18 mouse cellular contexts compared by ENCODE assay signal in genomic region chr19:53145075-53145474, GRCm38 (mm10). TPM values are rescaled to one million over a fixed set of nuclear protein-coding genes. Genes with fewer than 3 reads are reported as not detected.
DNase-seq lines count a peak whose midpoint lies in the region; ATAC-seq and TF ChIP-seq lines count a peak whose summit lies in the region.
"Had no signal": no experiment of that assay in that cellular context is flagged by ENCODE, and none has a peak within 500 bp of the region (broad histone marks: within the 10 kb centered on the region; RNA-seq: fewer than 3 reads in every experiment).

No protein-coding gene starts in this region.

- no peaks in the 10 kb centered on the region for H3K9me3 ChIP-seq in hindbrain, postnatal 0 days (ENCODE audit: low read length)
- 0 out of 2 replicates have a peak, but pooled peaks cover 3% of the 10 kb centered on the region for H3K9me3 ChIP-seq in hindbrain, embryonic 10.5 days
- H3K9me3 ChIP-seq in lung, embryonic 15.5 days: no peaks in the 10 kb centered on the region
- no peaks in the 10 kb centered on the region for H3K9me3 ChIP-seq in stomach, embryonic 15.5 days
- H3K9me3 ChIP-seq: hindbrain, embryonic 12.5 days; limb, embryonic 15.5 days had no signal

- peak overlapping the region; percentile 91; the same call in 1 of the 2 replicates for H3K4me2 ChIP-seq in hindbrain, postnatal 0 days (ENCODE audit: low read depth, low read length)
- peak overlapping the region; percentile 63; the same call in 1 of the 2 replicates for H3K4me2 ChIP-seq in lung, embryonic 15.5 days
- H3K4me2 ChIP-seq in stomach, embryonic 15.5 days: peak overlapping the region; percentile 13; the same call in 1 of the 2 replicates

- TF ChIP-seq CTCF in gastrocnemius, adult 2 months (IDR thresholded peaks at IDR 0.05): no peak
- TF ChIP-seq CTCF in hindbrain, postnatal 0 days (IDR thresholded peaks at IDR 0.05; ENCODE audit: low read depth): no peak

- no peak overlapping the region for H3K9ac ChIP-seq in hindbrain, postnatal 0 days (replicated peaks; ENCODE audit: low read length)
- H3K9ac ChIP-seq in lung, embryonic 15.5 days: no peak overlapping the region
- no peak overlapping the region for H3K9ac ChIP-seq in stomach, embryonic 15.5 days
- H3K9ac ChIP-seq: forebrain, postnatal 0 days; hindbrain, embryonic 12.5 days; limb, embryonic 15.5 days had no signal

- H3K4me3 ChIP-seq in gastrocnemius, adult 2 months: peak overlapping the region; percentile 20
- no peak overlapping the region for H3K4me3 ChIP-seq in hindbrain, postnatal 0 days (ENCODE audit: low read length)
- H3K4me3 ChIP-seq in hindbrain, embryonic 10.5 days: no peak overlapping the region
- H3K4me3 ChIP-seq in lung, embryonic 15.5 days: no peak overlapping the region
- no peak overlapping the region for H3K4me3 ChIP-seq in stomach, embryonic 15.5 days (replicated peaks)
- H3K4me3 ChIP-seq: hindbrain, embryonic 12.5 days had no signal

- WGBS in hindbrain, postnatal 0 days: 17% methylated on average over 2 of the region's 2 CpGs
- whole genome bisulfite sequencing in hindbrain, embryonic 10.5 days: 69% methylated on average over 2 of the region's 2 CpGs
- WGBS in lung, embryonic 15.5 days: 4% methylated on average over 2 of the region's 2 CpGs
- WGBS in stomach, embryonic 15.5 days: 7% methylated on average over 2 of the region's 2 CpGs

- no peak overlapping the region for H3K27ac ChIP-seq in gastrocnemius, adult 2 months
- no peak overlapping the region for H3K27ac ChIP-seq in hindbrain, postnatal 0 days
- H3K27ac ChIP-seq in hindbrain, embryonic 10.5 days: no peak overlapping the region
- no peak overlapping the region for H3K27ac ChIP-seq in lung, embryonic 15.5 days
- no peak overlapping the region for H3K27ac ChIP-seq in stomach, embryonic 15.5 days
- H3K27ac ChIP-seq: hindbrain, embryonic 12.5 days; limb, embryonic 15.5 days had no signal

- no peaks in the 10 kb centered on the region for H3K27me3 ChIP-seq in hindbrain, postnatal 0 days (ENCODE audit: insufficient read depth, low read length)
- H3K27me3 ChIP-seq in hindbrain, embryonic 10.5 days (ENCODE audit: insufficient read depth, poor library complexity, severe bottlenecking): peaks cover 16% of the 10 kb centered on the region
- H3K27me3 ChIP-seq in lung, embryonic 15.5 days: no peaks in the 10 kb centered on the region
- H3K27me3 ChIP-seq in stomach, embryonic 15.5 days (replicated peaks): no peaks in the 10 kb centered on the region
- H3K27me3 ChIP-seq: limb, embryonic 15.5 days had no signal

- intact Hi-C loops in gastrocnemius, adult 2 months (cut with DNase I): no loop called here
- intact Hi-C loops in gastrocnemius, postnatal 36 days (cut with DNase I): no loop called here
- intact Hi-C loops in left cerebral cortex, postnatal 4 days (cut with DNase I): no loop called here

- H3K36me3 ChIP-seq in hindbrain, postnatal 0 days (ENCODE audit: insufficient read depth, low read length): no peaks in the 10 kb centered on the region
- H3K36me3 ChIP-seq in hindbrain, embryonic 10.5 days: no peaks in the 10 kb centered on the region
- no peaks in the 10 kb centered on the region for H3K36me3 ChIP-seq in lung, embryonic 15.5 days
- no peaks in the 10 kb centered on the region for H3K36me3 ChIP-seq in stomach, embryonic 15.5 days
- H3K36me3 ChIP-seq: hindbrain, embryonic 12.5 days; limb, embryonic 15.5 days had no signal

- peaks cover 12% of the 10 kb centered on the region; the same call in 1 of the 2 replicates for H3K4me1 ChIP-seq in hindbrain, postnatal 0 days (ENCODE audit: insufficient read depth, low read length)
- peaks cover 47% of the 10 kb centered on the region for H3K4me1 ChIP-seq in hindbrain, embryonic 10.5 days (replicated peaks)
- peaks cover 39% of the 10 kb centered on the region for H3K4me1 ChIP-seq in lung, embryonic 15.5 days
- H3K4me1 ChIP-seq in stomach, embryonic 15.5 days: peaks cover 19% of the 10 kb centered on the region; the same call in 1 of the 2 replicates

- no peak for DNase-seq in gastrocnemius, adult 2 months
- DNase-seq in gastrocnemius, postnatal 36 days: no peak
- no peak for DNase-seq in hindbrain, postnatal 0 days (ENCODE audit: low spot score)
- DNase-seq in hindbrain, embryonic 10.5 days (ENCODE audit: low spot score): no peak
- no peak for DNase-seq in lung, postnatal 14 days
- no peak for DNase-seq in left cerebral cortex, postnatal 4 days
- DNase-seq: adrenal gland, adult 2 months; cerebellum, adult 8-10 months; forebrain, postnatal 0 days; gastrocnemius, postnatal 10 days; kidney, postnatal 25 days; lung, postnatal 36 days; midbrain, embryonic 14.5 days; thymus, postnatal 4 days had no signal

- ATAC-seq in hindbrain, postnatal 0 days: no peak
- no peak for ATAC-seq in lung, embryonic 15.5 days (ENCODE audit: borderline replicate concordance, extremely low read depth, low FRiP score, low TSS enrichment)
- no peak for ATAC-seq in stomach, embryonic 15.5 days (ENCODE audit: insufficient read depth, low FRiP score, low read depth)
- ATAC-seq: forebrain, postnatal 0 days had no signal

RNA-seq across cellular contexts. Expression of gene Add3, which starts 4.8 kb away (rescaled TPM):
- 10 to 100 TPM; 17.0 to 29.5 TPM for total RNA-seq in gastrocnemius, adult 2 months (2021)
- total RNA-seq in gastrocnemius, postnatal 36 days (2021): 10 to 100 TPM; 20.0 to 20.7 TPM
- total RNA-seq in hindbrain, postnatal 0 days (2014; rRNA removed): 49.7 and 56.7 TPM in 2 replicates
- 65.2 and 68.8 TPM in 2 replicates for polyA plus RNA-seq in hindbrain, postnatal 0 days (2015; fragmentation: Nextera tagmentation; extraction: Ambion mirVana)
- 45.9 and 56.5 TPM in 2 replicates for polyA plus RNA-seq in hindbrain, embryonic 10.5 days (2016; fragmentation: Nextera tagmentation; extraction: Ambion mirVana)
- 106 and 109 TPM in 2 replicates for polyA plus RNA-seq in lung, embryonic 15.5 days (2015; fragmentation: Nextera tagmentation; extraction: Ambion mirVana)
- polyA plus RNA-seq in stomach, embryonic 15.5 days (2015; fragmentation: Nextera tagmentation; extraction: Ambion mirVana): 89.0 and 96.1 TPM in 2 replicates
- 10 to 100 TPM; 93.4 to 93.5 TPM for total RNA-seq in left cerebral cortex, postnatal 4 days (2021)

Comparison
In these comparisons a context has a peak if more than half of its experiments do, and no peak if none do; other contexts are left out.
1. H3K4me2 ChIP-seq: peak in every context shown above with its lines; median percentile 91 in hindbrain, postnatal 0 days; 63 in lung, embryonic 15.5 days; 13 in stomach, embryonic 15.5 days.